Mouse (Mus musculus) bone marrow macrophage, adult 2 months (primary cell): ENCODE data around the gene Tmem135.

ENCODE experiments used
- CTCF ChIP-seq: IDR thresholded peaks from 2 replicates; pipeline ENCODE4 v1.5.1; 2012; ENCODE audit warnings: low read depth, mild to moderate bottlenecking, low read length, moderate library complexity
- POLR2A ChIP-seq: IDR thresholded peaks from 2 replicates; pipeline ENCODE4 v1.6.1; 2012; ENCODE audit warnings: mild to moderate bottlenecking, low read depth, low read length, borderline replicate concordance

- TF ChIP-seq CTCF, result no peak
- no peak for TF ChIP-seq POLR2A
Measured at GRCm38 (mm10) chr7:89370086-89370485, 33.9 kb downstream of the Tmem135 start.
